Mouse (Mus musculus) left cerebral cortex, postnatal 10 days (tissue): ENCODE results near the gene Zfp277. TPM values are rescaled to one million over a fixed set of nuclear protein-coding genes. Genes with fewer than 3 reads are reported as not detected.

Experiments used
- DNase-seq, 2 experiments: peaks; one replicate each; pipeline ENCODE4 v3.0.0; 2021 to 2022; ENCODE audit warnings: low spot score in 2 of 2, mixed read lengths in 1 of 2; ENCODE audit errors: extremely low spot score in 1 of 2
- intact Hi-C: fragments of 180-260 bp; cut with DNase I; formaldehyde crosslinking; loops from one replicate; pipeline ENCODE4 v1.15.1; 2025
- total RNA-seq, 2 experiments: library from RNA; stranded (reverse); gene quantifications; 2 replicates each; pipeline ENCODE4 v1.2.3; 2021

The Zfp277 gene
- total RNA-seq, 2 experiments from 2014 or later, result 22.8 to 25.0 TPM

GRCm38 (mm10) chr12:40447561-40448355 lies 2.1 kb upstream of the Zfp277 start:
- intact Hi-C loops, result loop anchor here (5.0 to 10.0 kb wide), 3 partner anchors 50 to 347 kb away; no protein-coding TSS in a partner anchor
- DNase-seq, result no peak

- intact Hi-C loops, result loop anchor here (5.0 to 10.0 kb wide), 3 partner anchors 51 to 348 kb away; no protein-coding TSS in a partner anchor
- peak; percentile 29 to 73 for DNase-seq
Measured at GRCm38 (mm10) chr12:40446450-40447381, 1.0 kb upstream of the Zfp277 start.

GRCm38 (mm10) chr12:40445206-40445605 lies 496 bp downstream of the Zfp277 start:
- intact Hi-C loops, result loop anchor here (5.0 to 10.0 kb wide), 3 partner anchors 52 to 350 kb away; no protein-coding TSS in a partner anchor
- no peak for DNase-seq

- DNase-seq, result no peak
- intact Hi-C loops, result no loop called here
Measured at GRCm38 (mm10) chr12:40438049-40438448, 7.7 kb downstream of the Zfp277 start.

GRCm38 (mm10) chr12:40434101-40434500 lies 11.6 kb downstream of the Zfp277 start:
- no peak for DNase-seq
- intact Hi-C loops, result no loop called here

- no peak for DNase-seq
Measured at GRCm38 (mm10) chr12:40431075-40431474, 14.6 kb downstream of the Zfp277 start.

GRCm38 (mm10) chr12:40429976-40430375 lies 15.7 kb downstream of the Zfp277 start:
- intact Hi-C loops, result no loop called here
- no peak for DNase-seq

More at GRCm38 (mm10) chr12:40431075-40431474, 14.6 kb downstream of the Zfp277 start:
- intact Hi-C loops, result no loop called here

GRCm38 (mm10) chr12:40427606-40428005 lies 18.1 kb downstream of the Zfp277 start:
- no peak for DNase-seq
- intact Hi-C loops, result no loop called here

- DNase-seq, result no peak
- intact Hi-C loops, result no loop called here
Measured at GRCm38 (mm10) chr12:40424991-40425390, 20.7 kb downstream of the Zfp277 start.

GRCm38 (mm10) chr12:40417257-40417656 lies 28.4 kb downstream of the Zfp277 start:
- intact Hi-C loops, result no loop called here
- no peak for DNase-seq

- intact Hi-C loops, result no loop called here
- no peak for DNase-seq
Measured at GRCm38 (mm10) chr12:40415312-40415925, 30.3 kb downstream of the Zfp277 start.

- intact Hi-C loops, result no loop called here
Measured at GRCm38 (mm10) chr12:40414682-40415311, 30.9 kb downstream of the Zfp277 start.

GRCm38 (mm10) chr12:40399812-40400211 lies 45.9 kb downstream of the Zfp277 start:
- DNase-seq, result no peak
- intact Hi-C loops, result no loop called here

More at GRCm38 (mm10) chr12:40414682-40415311, 30.9 kb downstream of the Zfp277 start:
- peak in 1 of 2 experiments; percentile 35 for DNase-seq

GRCm38 (mm10) chr12:40399386-40399785 lies 46.3 kb downstream of the Zfp277 start:
- DNase-seq, result no peak
- intact Hi-C loops, result no loop called here

GRCm38 (mm10) chr12:40398916-40399315 lies 46.8 kb downstream of the Zfp277 start:
- intact Hi-C loops, result no loop called here
- no peak for DNase-seq

- DNase-seq, result no peak
- intact Hi-C loops, result no loop called here
Measured at GRCm38 (mm10) chr12:40392869-40393268, 52.8 kb downstream of the Zfp277 start.

GRCm38 (mm10) chr12:40391262-40391661 lies 54.4 kb downstream of the Zfp277 start:
- intact Hi-C loops, result no loop called here
- no peak for DNase-seq

- intact Hi-C loops, result no loop called here
- no peak for DNase-seq
Measured at GRCm38 (mm10) chr12:40387786-40388185, 57.9 kb downstream of the Zfp277 start.
